Mouse (Mus musculus) kidney, postnatal 4 days (tissue): ENCODE measurements around the gene Nrip1.

Experiments
- DNase-seq, 2 experiments: peaks; one replicate each; pipeline ENCODE4 v3.0.0; 2021; ENCODE audit warnings: mixed read lengths in 2 of 2

The Nrip1 gene

GRCm38 (mm10) chr16:76371614-76371917 is 2.1 kb downstream of the Nrip1 start:
- no peak for DNase-seq

- no peak for DNase-seq
These were observed 2.7 kb downstream of the Nrip1 start for GRCm38 (mm10) chr16:76370716-76371613.

GRCm38 (mm10) chr16:76370041-76370715 is 3.4 kb downstream of the Nrip1 start:
- peak; percentile 42 to 62 for DNase-seq

GRCm38 (mm10) chr16:76369236-76369635 is 4.4 kb downstream of the Nrip1 start:
- no peak for DNase-seq

- no peak for DNase-seq
These were observed 6.2 kb downstream of the Nrip1 start for GRCm38 (mm10) chr16:76367261-76367908.

- DNase-seq: no peak
These were observed 7.7 kb downstream of the Nrip1 start for GRCm38 (mm10) chr16:76365790-76366406.

GRCm38 (mm10) chr16:76365237-76365636 is 8.4 kb downstream of the Nrip1 start:
- DNase-seq: no peak

- no peak for DNase-seq
These were observed 10.0 kb downstream of the Nrip1 start for GRCm38 (mm10) chr16:76363641-76364040.

- no peak for DNase-seq
These were observed 10.6 kb downstream of the Nrip1 start for GRCm38 (mm10) chr16:76362982-76363381.

GRCm38 (mm10) chr16:76360441-76360840 is 13.2 kb downstream of the Nrip1 start:
- no peak for DNase-seq

- no peak for DNase-seq
These were observed 14.9 kb downstream of the Nrip1 start for GRCm38 (mm10) chr16:76358757-76359156.

- peak in 1 of 2 experiments; percentile 24 for DNase-seq
These were observed 15.4 kb downstream of the Nrip1 start for GRCm38 (mm10) chr16:76358128-76358748.

- no peak for DNase-seq
These were observed 16.5 kb downstream of the Nrip1 start for GRCm38 (mm10) chr16:76357155-76357554.

GRCm38 (mm10) chr16:76355947-76356550 is 17.6 kb downstream of the Nrip1 start:
- no peak for DNase-seq

GRCm38 (mm10) chr16:76355267-76355666 is 18.4 kb downstream of the Nrip1 start:
- no peak for DNase-seq

- DNase-seq: no peak
These were observed 18.8 kb downstream of the Nrip1 start for GRCm38 (mm10) chr16:76354841-76355240.

GRCm38 (mm10) chr16:76354289-76354688 is 19.3 kb downstream of the Nrip1 start:
- DNase-seq: no peak

GRCm38 (mm10) chr16:76350922-76351321 is 22.7 kb downstream of the Nrip1 start:
- DNase-seq: no peak

GRCm38 (mm10) chr16:76349053-76349452 is 24.6 kb downstream of the Nrip1 start:
- no peak for DNase-seq

- DNase-seq: no peak
These were observed 25.8 kb downstream of the Nrip1 start for GRCm38 (mm10) chr16:76347719-76348421.

- no peak for DNase-seq
These were observed 27.3 kb downstream of the Nrip1 start for GRCm38 (mm10) chr16:76346371-76346770.
